Mouse (Mus musculus) spleen, postnatal 36 days (tissue): ENCODE results near the gene Fpgs.

Source experiments
- DNase-seq, 2 experiments: peaks; one replicate each; pipeline ENCODE4 v3.0.0; 2022; ENCODE audit warnings: low spot score in 2 of 2, mixed read lengths in 1 of 2

Gene Fpgs

DNA sequence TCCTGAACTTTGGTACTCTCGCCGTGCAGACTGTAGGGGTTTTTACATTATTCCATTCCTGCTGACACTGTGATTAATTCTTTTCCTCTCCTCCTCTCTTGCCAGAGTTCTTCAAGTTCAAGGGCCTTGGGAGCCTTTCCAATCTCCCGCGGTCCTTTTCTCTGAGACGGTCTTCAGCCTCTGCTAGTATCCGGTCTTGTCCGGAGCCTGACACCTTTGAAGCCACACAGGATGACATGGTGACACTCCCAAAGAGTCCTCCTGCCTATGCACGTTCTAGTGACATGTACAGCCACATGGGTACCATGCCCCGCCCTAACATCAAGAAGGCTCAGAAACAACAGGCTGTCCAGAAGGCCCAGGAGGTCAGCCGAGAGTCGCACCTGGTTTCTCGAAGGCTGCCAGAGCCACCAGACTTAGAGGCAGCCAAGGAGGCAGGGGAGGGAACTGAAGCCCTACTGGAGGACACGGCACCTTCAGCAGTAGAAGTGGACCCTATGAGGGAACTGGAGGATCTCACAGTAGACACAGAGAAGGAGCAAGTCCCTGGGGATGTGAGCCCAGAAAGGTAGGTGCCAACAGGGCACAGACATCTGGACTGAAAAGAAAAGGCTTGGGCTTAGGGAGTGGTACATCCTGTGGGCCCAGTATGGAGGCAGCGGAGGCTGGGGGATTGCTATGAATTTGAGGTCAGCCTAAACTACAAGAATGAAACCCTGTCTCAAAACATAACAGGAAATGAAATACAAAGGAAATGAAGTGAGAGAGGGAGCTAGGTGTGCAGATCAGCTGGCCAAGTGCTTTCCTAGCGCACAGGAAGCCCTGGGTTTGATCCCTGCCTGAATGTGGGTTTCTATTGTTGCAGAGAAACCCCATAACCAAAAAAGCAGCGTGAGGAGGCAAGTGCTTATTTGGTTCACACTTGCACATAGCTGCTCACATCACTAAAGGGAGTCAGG is 21.2 kb upstream of the Fpgs start:
- peak in 1 of 2 experiments; percentile 39 for DNase-seq

DNA sequence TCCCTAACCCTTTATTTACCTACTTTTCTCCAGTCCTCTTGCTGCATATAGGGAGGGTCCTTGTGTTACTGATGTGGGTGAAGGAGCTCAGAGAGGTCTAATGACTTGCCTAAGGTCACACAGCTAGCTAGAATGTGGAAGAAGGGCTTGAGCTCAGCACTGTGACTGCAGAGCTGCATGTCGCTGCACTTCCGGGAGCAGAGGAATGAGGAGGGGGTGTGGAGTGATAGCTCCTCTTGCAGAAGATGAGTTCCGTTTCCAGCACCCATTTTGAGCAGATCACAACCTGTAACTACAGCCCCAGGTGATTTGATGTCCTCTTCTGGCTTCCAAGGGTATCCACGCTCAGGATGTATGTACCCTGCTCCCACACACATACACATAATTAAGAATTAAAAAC is 20.2 kb upstream of the Fpgs start:
- no peak for DNase-seq

DNA sequence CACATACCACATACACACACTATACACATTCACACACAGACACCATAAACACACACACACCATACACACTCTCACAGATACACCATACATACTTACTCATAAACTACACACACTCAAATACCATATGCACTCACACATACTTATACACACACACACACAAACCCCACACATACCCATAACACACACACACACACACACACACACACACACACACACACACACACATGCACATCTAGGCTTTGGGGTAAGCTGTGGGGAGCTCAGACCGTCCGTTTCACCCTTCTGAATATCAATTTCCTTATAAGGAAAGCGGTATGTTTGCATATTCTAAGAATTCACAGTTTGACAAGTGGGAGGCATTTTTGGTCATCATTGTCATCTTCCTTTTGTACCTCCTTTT is 18.6 kb upstream of the Fpgs start:
- DNase-seq: no peak

DNA sequence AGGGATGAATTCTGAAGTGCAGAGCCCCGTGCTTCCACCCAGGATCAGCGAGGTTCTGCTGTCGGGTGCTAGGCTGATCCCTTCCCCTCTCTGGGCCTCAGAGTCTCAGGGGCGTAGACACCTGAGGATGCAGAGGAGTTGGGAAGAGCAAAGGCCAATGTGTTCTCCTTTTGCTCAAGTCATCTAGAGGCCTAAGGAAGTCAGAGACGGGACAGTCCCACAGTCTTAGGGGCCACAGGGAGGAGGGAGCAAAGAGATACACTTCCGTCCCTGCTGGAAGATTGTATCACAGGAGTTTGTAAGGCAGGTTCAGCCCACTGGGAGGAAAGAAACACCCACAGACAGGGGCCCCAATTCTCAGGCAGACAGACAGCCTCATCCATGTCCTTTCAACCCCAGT is 18.1 kb upstream of the Fpgs start:
- peak; percentile 54 to 61 for DNase-seq

DNA sequence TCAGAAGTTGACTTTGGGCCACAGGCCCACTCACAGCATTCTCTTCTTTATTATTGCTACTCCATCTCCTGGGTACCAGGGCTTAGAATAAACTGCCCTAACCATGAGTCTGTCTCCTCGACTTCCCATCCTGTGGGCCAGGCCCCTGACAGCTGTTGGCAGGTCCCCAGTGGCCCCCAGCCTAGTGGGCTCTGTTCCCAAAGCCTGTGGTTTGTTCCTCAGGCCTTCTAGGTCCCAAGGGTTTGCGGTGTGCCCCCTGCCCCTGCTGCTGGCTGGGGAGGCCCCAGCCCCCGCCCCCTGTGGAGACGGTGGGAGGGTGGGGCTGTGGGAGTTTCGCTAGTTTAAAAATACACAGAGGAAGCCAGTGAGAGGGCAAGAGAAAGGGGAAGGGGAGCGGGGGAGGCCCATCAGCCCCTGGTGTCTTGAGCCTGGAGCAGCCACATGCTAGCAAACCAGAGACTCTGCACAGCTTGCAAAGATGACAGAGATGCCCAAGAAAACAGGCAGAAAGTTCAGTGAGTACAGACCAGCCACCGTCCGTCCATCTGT is 16.8 kb upstream of the Fpgs start, which contains the start of gene Sh2d3c:
Gene Sh2d3c, plus strand, starts transcription at position 375 of the 549 bp plus-strand sequence.
- DNase-seq: peak; percentile 82 to 84

DNA sequence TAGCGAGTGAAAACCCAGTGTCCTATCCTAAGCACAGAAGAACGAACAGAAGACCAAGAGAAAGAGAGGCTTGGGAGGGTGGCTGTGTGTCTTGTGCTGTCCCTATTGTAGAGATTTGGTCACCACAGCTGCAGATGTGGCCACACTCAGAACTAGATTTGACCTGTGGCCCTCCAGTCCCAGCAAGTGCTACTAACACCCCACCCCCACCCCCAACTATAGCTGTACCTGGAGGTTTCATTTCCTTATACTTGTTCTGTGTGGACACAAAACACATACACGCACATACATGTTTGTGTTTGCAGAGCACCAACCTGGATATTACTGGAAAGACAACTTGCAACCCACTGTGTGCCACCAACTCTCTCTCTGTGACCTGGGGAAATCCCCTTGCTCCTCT is 16.1 kb upstream of the Fpgs start:
- no peak for DNase-seq

DNA sequence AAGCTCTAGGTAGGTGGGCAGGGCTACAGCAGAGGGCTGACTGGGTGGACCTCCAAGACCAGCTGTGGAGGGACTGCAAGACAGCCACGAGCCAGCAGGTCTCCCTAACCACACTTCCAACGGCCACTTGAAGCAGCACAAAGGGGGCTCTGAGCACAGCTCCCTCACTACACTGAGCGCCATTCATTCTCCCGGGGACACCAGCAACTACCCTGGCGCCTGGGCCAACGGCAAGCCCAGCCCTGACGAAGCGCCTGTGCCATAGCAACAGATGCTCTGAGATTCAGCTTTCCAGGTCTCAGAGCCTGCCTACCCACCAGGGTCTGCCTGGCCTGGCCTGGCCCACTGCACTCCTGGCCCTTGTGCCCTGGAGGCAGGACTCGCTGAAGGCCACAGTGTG is 14.8 kb upstream of the Fpgs start:
- DNase-seq: no peak

DNA sequence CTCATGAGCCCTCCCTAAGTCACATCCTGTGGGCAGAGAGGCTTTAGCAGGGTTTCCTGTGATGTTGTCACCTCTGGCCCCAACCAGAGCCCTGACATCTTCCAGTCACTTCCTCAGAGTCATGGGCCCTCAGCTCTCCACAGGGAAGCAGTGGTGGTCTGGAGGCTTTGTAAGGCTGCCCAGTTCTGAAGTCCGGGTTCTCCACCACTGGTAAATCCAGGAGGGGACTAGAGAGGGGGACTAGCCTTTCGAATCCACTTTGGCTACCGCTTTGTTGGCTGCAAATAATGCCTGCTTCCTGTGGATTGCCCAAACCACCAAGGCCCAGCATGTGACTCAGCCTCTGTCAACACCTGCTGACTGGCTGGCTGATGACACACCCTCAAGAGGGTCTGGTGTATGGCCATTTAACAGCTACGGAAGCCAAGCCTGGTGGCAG is 11.1 kb upstream of the Fpgs start:
- peak; percentile 73 to 78 for DNase-seq

DNA sequence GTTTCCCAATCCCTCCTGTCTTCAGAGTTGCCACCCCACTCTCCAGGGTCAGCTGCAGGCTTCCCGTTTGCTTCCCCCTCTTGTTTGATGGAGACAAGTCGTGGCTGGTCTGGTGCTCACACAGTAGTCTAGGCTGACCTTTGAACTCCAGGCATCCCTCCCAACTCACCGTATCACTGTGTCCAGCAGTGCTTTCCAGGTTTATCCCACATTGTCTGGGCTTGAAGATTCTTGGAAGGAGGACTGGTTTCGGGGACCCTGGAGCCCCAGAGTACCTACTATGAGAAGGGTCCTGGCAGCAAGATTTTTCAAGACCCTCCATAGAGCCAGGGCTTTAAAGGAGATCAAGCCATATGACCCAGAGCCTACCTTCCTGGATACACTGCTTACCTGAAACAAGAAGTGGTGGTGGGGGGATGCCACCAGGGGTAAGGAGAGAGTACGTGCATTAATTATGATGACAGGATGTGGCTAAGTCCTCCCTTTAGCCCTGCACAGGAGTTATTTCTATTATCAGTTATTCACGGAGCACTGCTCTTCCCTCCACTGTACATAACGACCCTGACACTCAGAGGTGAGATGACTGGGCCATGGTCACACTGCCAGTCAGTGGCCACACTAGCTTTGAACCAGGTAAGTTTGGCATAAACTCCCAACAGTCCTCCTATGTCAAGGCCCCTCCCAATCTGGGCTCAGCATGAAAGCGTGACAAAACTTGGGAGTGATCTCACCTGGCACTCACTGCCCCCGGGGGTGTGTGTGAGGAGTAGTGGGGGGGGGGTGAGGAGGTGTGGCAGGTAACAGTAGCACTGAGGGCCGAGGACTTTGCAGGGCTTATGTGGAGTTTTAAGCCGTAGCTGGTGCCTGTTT is 10.4 kb upstream of the Fpgs start:
- DNase-seq: peak; percentile 50 to 63

DNA sequence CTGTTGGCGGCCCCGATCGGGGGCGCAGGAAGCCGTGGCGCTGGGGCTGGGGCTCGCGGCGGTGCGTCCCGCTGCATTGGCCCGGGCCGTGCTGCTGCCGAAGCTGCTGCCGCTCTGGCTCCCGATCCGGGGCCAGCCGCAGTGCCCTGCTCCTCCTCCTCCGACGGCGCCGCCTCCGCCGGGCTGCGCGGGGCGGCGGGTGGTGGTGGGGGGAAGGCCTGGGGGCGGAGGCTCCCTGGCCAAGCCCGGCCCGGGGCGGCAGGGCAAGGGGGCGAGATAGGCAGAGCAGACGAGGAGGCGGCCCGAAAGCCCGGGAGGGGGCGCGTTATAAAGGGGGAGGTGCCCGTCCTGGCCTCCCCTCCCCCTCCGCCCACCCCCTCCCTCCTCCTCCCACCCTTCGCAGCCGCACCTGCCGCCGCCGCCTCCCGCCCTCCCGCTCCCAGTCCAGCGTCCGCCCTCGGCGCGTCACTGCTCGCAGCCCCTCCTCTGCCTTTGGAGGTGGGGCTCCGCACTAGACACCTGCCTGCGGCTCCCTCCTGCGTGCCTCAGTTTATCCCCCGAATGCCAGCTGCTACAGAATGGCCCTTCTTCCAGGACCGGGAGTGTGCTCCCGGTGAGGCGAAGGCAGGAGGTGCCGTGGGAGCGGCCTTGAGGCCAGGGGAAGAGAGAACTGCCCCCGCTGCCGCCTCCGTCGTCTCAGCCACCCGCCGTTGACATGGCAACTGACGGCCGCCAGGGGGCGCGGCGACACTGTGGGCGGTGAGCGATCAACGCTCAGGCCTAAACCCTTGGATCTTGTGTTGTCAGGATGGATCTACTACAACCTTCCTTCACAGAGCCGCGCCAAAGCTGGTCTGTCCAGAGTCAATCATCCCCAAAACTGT is 9.2 kb upstream of the Fpgs start, which contains the start of gene Cdk9:
Gene Cdk9, minus strand, starts transcription at position 143 of the 884 bp plus-strand sequence.
- peak; percentile 91 to 92 for DNase-seq

DNA sequence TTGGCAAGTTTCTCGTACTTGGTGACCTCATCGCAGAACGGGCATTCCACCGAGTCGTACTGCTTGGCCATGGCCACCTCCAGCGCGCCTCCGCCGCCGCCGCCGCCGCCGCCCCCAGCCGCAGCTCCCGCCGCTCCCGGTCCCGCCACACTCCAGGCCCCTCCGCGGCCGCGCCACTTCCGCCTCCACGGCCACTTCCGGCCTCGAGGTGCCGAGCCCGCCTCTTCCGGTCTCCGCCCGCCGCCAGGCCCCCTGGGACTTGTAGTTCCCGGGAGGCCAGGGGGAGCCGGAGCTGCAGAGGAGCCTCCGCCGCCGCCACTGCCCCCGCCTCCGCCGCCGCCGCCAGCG is 8.6 kb upstream of the Fpgs start:
- DNase-seq: peak; percentile 95 to 96

DNA sequence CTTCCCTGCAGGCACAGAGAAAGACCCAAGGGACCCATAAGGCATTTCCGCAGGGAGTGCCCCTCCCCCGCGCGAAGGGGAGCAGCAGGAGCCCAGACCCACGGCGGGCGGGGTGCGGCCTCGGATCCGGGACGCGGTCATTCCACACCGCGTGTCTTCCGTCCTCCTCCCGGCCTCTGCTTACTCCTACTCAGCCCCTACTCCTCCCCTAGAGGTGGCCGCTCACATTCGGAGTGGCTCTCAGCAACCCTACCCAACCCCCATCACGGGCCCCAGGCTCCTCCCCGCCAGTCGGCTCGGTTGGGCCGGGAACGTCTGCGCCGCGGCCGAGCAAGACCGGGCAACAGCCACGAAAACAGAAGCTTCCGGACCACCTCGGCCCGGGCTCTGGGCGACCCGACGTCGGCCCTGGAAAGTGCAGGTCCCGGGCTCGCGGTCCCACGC is 8.2 kb upstream of the Fpgs start:
- peak; percentile 73 for DNase-seq

DNA sequence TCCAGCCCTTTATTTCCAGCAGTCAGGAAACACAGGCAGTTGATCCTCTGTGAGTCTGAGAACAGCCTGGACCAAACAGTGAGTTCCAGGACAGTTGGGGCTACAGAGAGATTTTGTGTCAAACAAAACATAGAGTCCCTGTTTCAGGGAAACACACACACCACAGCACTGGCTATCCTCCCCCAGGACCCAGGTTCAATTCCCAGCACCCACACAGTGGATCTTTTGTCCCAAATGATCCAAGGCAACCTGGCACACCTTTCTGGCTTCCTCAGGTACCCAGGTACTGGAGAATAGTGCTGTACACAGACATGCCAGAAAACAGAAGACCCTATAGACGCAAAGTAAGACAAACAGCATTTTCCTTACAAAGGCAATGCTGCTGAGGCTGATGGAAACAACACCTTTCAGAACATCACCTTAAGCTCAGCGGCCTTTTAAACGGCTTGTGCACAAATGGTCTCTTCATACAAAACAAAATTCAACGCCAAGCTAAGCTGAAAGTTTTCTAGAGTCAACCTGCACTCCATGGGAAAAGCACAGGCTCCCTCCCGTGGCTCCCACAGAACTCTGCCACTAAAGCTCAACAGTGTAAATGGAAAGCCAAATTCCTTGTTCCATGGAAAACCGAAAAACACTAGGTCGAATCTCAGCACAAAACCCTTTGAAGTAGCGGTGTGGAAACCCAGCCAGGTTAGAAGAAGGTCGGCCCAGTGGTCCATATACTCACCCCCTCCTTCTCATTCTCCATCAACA is 7.5 kb upstream of the Fpgs start:
- no peak for DNase-seq

DNA sequence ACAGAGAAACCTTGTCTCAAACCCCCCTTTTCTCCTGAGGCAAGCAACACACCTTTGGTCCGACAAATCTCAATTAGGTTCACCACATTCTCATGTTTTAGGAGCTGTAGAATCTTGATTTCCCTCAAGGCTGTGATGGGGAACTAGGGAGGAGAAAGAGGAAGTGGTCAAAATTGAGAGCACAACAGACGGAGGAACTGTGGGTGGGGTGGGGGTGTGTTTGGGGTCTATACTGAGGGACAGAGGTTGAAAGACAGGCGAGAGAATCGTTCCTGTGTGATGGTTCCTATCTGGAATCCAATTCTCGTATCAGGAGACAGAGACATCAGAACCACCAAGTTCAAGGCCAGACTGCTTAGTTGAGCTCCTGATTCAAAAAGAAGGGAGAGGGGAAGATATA is 6.5 kb upstream of the Fpgs start:
- peak; percentile 74 to 79 for DNase-seq

DNA sequence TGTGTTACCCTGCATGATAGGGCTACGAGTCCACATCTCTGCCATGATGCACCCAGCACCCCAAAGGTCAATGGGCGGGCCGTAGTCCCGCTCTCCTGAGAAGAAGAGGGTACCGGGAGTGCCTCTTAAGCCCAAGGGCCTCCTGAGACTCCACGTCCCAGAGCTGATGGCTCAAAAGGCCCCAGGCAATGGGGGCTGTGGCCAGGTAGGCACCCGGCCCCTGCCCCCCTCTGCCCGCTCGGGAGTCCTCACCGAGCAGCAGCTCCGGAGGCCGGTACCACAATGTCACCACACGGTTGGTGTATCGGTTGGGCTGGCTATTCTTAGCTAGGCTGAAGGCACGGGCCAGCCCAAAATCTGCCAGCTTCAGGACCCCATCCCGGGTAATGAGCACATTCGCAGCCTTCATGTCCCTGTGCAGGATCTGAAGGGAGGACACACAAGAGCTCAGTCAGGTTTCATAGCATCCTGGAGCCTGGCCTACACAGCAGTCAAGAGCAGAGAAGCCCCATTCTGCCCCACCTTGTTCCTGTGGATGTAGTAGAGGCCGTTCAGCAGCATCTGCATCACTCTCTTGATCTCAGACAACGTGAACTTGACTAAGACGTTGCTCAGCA is 5.7 kb upstream of the Fpgs start:
- no peak for DNase-seq

DNA sequence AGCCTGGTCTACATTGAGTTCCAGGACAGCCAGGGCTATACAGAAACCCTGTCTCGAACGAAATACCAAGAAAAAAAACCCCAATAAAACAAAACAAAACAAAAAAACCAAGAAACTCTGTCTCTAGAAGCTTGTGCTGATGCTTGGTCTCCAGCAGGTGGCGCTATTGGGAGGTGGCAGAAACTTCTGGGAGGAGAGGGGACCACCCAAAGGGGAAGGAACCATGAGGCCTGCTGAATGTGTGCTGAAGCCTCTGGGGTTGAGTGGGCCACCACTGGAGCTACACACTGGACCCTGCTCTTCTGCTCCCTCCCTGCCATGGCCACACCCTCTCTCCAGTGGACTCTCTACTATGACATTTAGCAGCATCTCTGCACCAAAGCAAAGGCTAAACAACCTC is 4.7 kb upstream of the Fpgs start:
- DNase-seq: peak; percentile 57 to 61

DNA sequence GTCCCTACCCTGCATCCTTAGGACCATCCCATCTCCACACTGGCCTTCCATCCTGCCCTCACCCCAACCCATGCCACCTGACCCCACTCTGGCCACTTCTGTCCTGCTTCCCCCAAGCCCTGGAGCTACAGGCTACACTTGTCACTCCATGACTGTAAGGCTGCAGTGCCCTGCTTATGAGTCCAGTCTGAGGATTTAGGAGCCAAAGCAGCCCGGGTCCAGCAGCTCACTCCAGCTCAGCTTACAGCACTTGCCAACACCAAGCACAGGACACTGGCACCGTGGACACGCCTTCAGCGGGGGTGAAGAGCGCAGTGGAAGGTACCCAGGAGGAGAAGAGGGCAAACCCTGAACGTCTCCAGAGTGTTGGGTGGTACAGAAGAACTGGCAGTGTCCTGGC is 3.0 kb upstream of the Fpgs start:
- no peak for DNase-seq

DNA sequence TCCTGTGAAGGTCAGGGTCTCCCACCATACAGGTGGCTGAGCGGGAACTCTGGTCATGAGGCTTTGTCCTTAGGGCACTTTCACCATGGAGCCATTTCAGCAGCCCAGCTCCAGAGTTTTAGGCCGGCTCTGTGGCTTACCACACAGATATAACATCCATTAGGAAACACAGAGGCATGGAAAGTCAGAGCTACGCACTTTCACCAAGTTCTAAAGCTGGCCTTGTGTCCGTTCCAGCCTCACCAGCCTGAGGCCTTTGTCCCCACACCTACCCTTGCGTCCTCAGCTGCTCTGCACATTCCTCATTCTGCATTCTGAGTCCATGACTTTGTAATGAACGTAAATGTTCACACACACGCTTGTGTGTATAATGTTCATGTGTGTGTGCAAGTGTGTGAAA is 1.1 kb upstream of the Fpgs start:
- no peak for DNase-seq

DNA sequence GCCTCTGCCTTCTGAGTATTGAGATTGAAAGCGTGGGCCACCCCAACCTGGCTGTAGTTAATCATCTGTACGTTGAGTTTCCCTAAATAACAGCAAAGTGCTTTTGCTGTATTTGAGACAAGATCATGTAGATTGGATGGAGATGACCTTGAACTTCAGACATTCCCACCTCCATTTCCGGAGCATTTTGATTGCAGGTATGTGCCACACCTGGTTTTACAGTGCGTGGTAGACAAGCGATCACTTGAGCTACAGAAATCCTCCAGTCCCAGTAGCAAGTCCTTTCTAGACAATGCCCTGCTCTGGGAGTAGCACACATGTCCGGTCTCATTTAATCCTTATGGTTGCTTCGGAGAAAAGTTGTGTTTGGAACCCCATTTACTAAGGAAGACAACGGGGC is 899 bp downstream of the Fpgs start:
- no peak for DNase-seq
